Mouse (Mus musculus) intestine, postnatal 0 days (tissue): ENCODE measurements around the gene Olfr148. TPM values are rescaled to one million over a fixed set of nuclear protein-coding genes. Genes with fewer than 3 reads are reported as not detected.

Experiments
- ATAC-seq: fragments of 200-750 bp; cut with Nextera tagmentation; 2 replicates; pipeline ENCODE4 v1.8.0; 2017; ENCODE audit warnings: mild to moderate bottlenecking, moderate TSS enrichment, moderate library complexity
- H3K27ac ChIP-seq: fragments of 300-500 bp; sonication (generic); 2 replicates; pipeline ENCODE4 v1.5.1; 2014; ENCODE audit warnings: mild to moderate bottlenecking, low read depth, low read length, moderate library complexity
- H3K27me3 ChIP-seq: fragments of 300-500 bp; sonication (generic); replicated peaks from 2 replicates; pipeline ENCODE4 v1.6.1; 2014; ENCODE audit warnings: low read length, mixed read lengths; ENCODE audit not compliant: control insufficient read depth, insufficient read depth
- H3K36me3 ChIP-seq: fragments of 300-500 bp; sonication (generic); 2 replicates; pipeline ENCODE4 v1.6.1; 2014; ENCODE audit warnings: mild to moderate bottlenecking, moderate library complexity; ENCODE audit not compliant: control insufficient read depth, insufficient read depth
- H3K4me1 ChIP-seq: fragments of 300-500 bp; sonication (generic); replicated peaks from 2 replicates; pipeline ENCODE4 v1.6.1; 2014; ENCODE audit warnings: antibody characterized with exemption, low read length, mixed read lengths; ENCODE audit not compliant: control insufficient read depth, insufficient read depth
- H3K4me2 ChIP-seq: fragments of 300-500 bp; sonication (generic); replicated peaks from 2 replicates; pipeline ENCODE4 v1.6.1; 2014; ENCODE audit warnings: low read depth, mild to moderate bottlenecking, moderate library complexity
- H3K4me3 ChIP-seq: fragments of 300-500 bp; sonication (generic); 2 replicates; pipeline ENCODE4 v1.5.1; 2014; ENCODE audit warnings: low read depth, low read length
- H3K9ac ChIP-seq: fragments of 300-500 bp; sonication (generic); 2 replicates; pipeline ENCODE4 v1.6.1; 2014; ENCODE audit warnings: mild to moderate bottlenecking, low read depth, low read length
- H3K9me3 ChIP-seq: fragments of 300-500 bp; sonication (generic); 2 replicates; pipeline ENCODE4 v1.6.1; 2016; ENCODE audit warnings: mixed run types; ENCODE audit not compliant: control insufficient read depth
- CTCF ChIP-seq: sonication (generic); IDR thresholded peaks from 2 replicates; pipeline ENCODE4 v1.5.1; 2016; ENCODE audit warnings: low read depth, mild to moderate bottlenecking, control low read depth, antibody characterized with exemption, moderate library complexity
- WGBS: fragments of 180-500 bp; shearing (Covaris S2); extraction: QIAGEN DNeasy Blood & Tissue Kit; methylation state at CpG from one replicate; pipeline ENCODE4 v1.1.7; 2014; 5-methylcytosine and 5-hydroxymethylcytosine counted together
- polyA plus RNA-seq: library from polyadenylated mRNA; unstranded; fragments of >200 nt; fragmentation: Nextera tagmentation; extraction: Ambion mirVana; gene quantifications from 2 replicates; pipeline ENCODE4 v1.2.1, GENCODE M21; 2015

Gene Olfr148
- polyA plus RNA-seq, 1 experiment from 2014 or later, result not detected

DNA sequence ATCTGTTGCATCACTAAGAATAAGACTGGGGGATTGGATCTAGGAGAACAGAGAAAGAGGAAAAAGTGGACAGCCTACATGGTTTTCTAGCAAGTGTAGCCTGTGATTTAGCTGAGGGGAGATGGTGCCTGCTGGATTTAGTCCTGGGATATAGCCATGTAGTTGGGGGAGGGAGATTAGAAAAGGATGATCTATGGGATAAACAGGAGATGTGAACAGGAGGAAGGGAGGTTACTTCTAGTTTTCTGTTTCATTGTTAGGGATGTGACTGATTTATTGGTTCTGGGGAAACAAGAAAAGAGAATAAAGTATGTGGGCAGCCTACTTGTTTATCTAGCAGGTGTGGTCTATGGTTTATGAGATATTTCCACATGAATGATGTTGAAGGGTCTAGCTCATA lies 2.0 kb upstream of the Olfr148 start:
- no peaks in the 10 kb centered on the region for H3K27me3 ChIP-seq
- no peak overlapping the region for H3K27ac ChIP-seq
- no peaks in the 10 kb centered on the region for H3K9me3 ChIP-seq
- no peak overlapping the region for H3K9ac ChIP-seq
- H3K4me2 ChIP-seq, result no peak overlapping the region
- no peak for TF ChIP-seq CTCF
- no peak overlapping the region for H3K4me3 ChIP-seq
- ATAC-seq, result no peak
- no peaks in the 10 kb centered on the region for H3K4me1 ChIP-seq
- no peaks in the 10 kb centered on the region for H3K36me3 ChIP-seq

GRCm38 (mm10) chr9:39611953-39612352 lies 1.5 kb downstream of the Olfr148 start:
- WGBS, result 57% methylated on average over 1 of the region's 1 CpGs
- no peaks in the 10 kb centered on the region for H3K36me3 ChIP-seq
- no peaks in the 10 kb centered on the region for H3K4me1 ChIP-seq
- no peak overlapping the region for H3K27ac ChIP-seq
- no peak overlapping the region for H3K4me2 ChIP-seq
- no peaks in the 10 kb centered on the region for H3K27me3 ChIP-seq
- H3K9me3 ChIP-seq, result no peaks in the 10 kb centered on the region
- no peak overlapping the region for H3K9ac ChIP-seq
- no peak overlapping the region for H3K4me3 ChIP-seq
- no peak for ATAC-seq
- peak; percentile 63 for TF ChIP-seq CTCF

GRCm38 (mm10) chr9:39621073-39621472 lies 10.6 kb downstream of the Olfr148 start, which contains the start of gene Olfr960:
Olfr960 (plus strand) TSS chr9:39621373.
- Histone ChIP-seq H3K36me3 (no peaks in the 10 kb centered on the region), H3K4me1 (no peaks in the 10 kb centered on the region), H3K27ac (no peak within 1 kb of the TSS), H3K9me3 (no peaks in the 10 kb centered on the region), H3K27me3 (no peaks in the 10 kb centered on the region), H3K4me2 (no peak within 1 kb of the TSS), H3K9ac (no peak within 1 kb of the TSS), H3K4me3 (no peak within 1 kb of the TSS)
- no peak for TF ChIP-seq CTCF
- ATAC-seq, result no peak
- WGBS, result 84% methylated on average over 1 of the region's 1 CpGs

DNA sequence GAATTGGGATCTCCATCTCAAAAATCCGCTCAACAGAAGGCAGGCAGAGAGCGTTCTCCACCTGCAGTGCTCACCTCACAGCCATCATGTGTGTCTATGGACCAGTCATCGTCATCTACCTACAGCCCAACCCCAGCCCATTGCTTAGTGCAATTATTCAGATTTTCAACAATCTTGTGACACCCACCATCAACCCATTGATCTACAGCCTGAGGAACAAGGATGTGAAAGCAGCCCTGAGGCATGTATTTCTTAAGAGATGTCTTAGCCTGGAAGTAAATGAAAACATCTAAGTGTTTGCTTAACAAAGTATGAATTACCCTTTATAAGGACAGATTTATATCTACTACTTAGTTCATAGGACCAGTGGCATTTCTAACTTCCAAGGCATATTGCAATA lies 13.3 kb downstream of the Olfr148 start:
- Histone ChIP-seq H3K9ac (no peak overlapping the region), H3K4me2 (no peak overlapping the region), H3K27me3 (no peaks in the 10 kb centered on the region), H3K4me1 (no peaks in the 10 kb centered on the region), H3K27ac (no peak overlapping the region), H3K4me3 (no peak overlapping the region), H3K36me3 (no peaks in the 10 kb centered on the region), H3K9me3 (no peaks in the 10 kb centered on the region)
- ATAC-seq, result no peak
- TF ChIP-seq CTCF, result no peak
- WGBS, result 87% methylated on average over 3 of the region's 3 CpGs

- no peaks in the 10 kb centered on the region for H3K9me3 ChIP-seq
- no peak overlapping the region for H3K27ac ChIP-seq
- H3K27me3 ChIP-seq, result no peaks in the 10 kb centered on the region
- no peak overlapping the region for H3K4me2 ChIP-seq
- H3K9ac ChIP-seq, result no peak overlapping the region
- no peaks in the 10 kb centered on the region for H3K4me1 ChIP-seq
- WGBS, result 17% methylated on average over 2 of the region's 2 CpGs
- H3K4me3 ChIP-seq, result no peak overlapping the region
- TF ChIP-seq CTCF, result no peak
- ATAC-seq, result no peak; the same call in 1 of the 2 replicates
- no peaks in the 10 kb centered on the region for H3K36me3 ChIP-seq
These were observed 14.3 kb downstream of the Olfr148 start for GRCm38 (mm10) chr9:39624711-39625110.

DNA sequence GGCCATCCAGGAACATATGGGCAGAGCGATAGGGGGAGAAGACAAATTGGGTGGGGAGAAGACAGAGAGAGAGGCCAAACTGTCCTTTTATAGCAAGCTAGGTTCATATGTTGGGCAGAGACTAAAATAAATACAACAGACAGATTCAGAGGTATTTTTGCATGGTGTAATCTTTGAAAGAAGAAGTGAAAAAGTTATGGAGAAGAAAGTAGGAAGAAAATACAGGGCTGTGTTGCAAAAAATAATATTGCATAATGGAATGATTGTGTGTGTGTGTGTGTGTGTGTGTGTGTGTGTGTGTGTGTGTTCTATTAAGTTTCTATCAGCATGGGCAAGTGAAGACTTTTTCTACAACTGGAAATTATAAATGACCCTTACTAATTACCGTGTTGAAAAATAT lies 18.6 kb downstream of the Olfr148 start:
- no peaks in the 10 kb centered on the region for H3K9me3 ChIP-seq
- no peak for TF ChIP-seq CTCF
- H3K27me3 ChIP-seq, result no peaks in the 10 kb centered on the region
- ATAC-seq, result no peak
- no peak overlapping the region for H3K4me2 ChIP-seq
- no peak overlapping the region for H3K27ac ChIP-seq
- H3K4me1 ChIP-seq, result no peaks in the 10 kb centered on the region
- no peaks in the 10 kb centered on the region for H3K36me3 ChIP-seq
- WGBS, result 75% methylated on average over 2 of the region's 2 CpGs
- H3K4me3 ChIP-seq, result no peak overlapping the region
- H3K9ac ChIP-seq, result no peak overlapping the region
